Mouse (Mus musculus) neural tube, embryonic 14.5 days (tissue): ENCODE measurements around the gene 5730507C01Rik. TPM values are rescaled to one million over a fixed set of nuclear protein-coding genes. Genes with fewer than 3 reads are reported as not detected.
"Not testable (repeated sequence)": the region's sequence is repeated elsewhere in the genome, so short reads cannot be mapped to it uniquely, and the experiment has no call there.

Experiments
- ATAC-seq: fragments of 200-750 bp; cut with Nextera tagmentation; 2 replicates; pipeline ENCODE4 v1.8.0; 2017; ENCODE audit warnings: low read depth, mild to moderate bottlenecking, moderate TSS enrichment, moderate library complexity
- H3K27ac ChIP-seq: fragments of 300-500 bp; sonication (generic); 2 replicates; pipeline ENCODE4 v1.5.1; 2014; ENCODE audit warnings: low read depth, mild to moderate bottlenecking, control low read depth, low read length, moderate library complexity, mixed read lengths
- H3K27me3 ChIP-seq: fragments of 300-500 bp; sonication (generic); 2 replicates; pipeline ENCODE4 v1.6.1; 2014; ENCODE audit warnings: low read length; ENCODE audit not compliant: control insufficient read depth, insufficient read depth
- H3K36me3 ChIP-seq: fragments of 300-500 bp; sonication (generic); 2 replicates; pipeline ENCODE4 v1.6.1; 2014; ENCODE audit warnings: low read length, mixed read lengths; ENCODE audit not compliant: control insufficient read depth, insufficient read depth
- H3K4me1 ChIP-seq: fragments of 300-500 bp; sonication (generic); 2 replicates; pipeline ENCODE4 v1.6.1; 2014; ENCODE audit warnings: low read length; ENCODE audit not compliant: control insufficient read depth, insufficient read depth
- H3K4me2 ChIP-seq: fragments of 300-500 bp; sonication (generic); 2 replicates; pipeline ENCODE4 v1.6.1; 2014; ENCODE audit warnings: mild to moderate bottlenecking, low read depth, low read length, control low read depth
- H3K4me3 ChIP-seq: fragments of 300-500 bp; sonication (generic); 2 replicates; pipeline ENCODE4 v1.5.1; 2014; ENCODE audit warnings: low read depth, low read length, control low read depth, mixed read lengths
- H3K9ac ChIP-seq: fragments of 300-500 bp; sonication (generic); replicated peaks from 2 replicates; pipeline ENCODE4 v1.6.1; 2014; ENCODE audit warnings: low read depth, mild to moderate bottlenecking, control low read depth, low read length, mixed read lengths
- H3K9me3 ChIP-seq: fragments of 300-500 bp; sonication (generic); 2 replicates; pipeline ENCODE4 v1.6.1; 2016; ENCODE audit warnings: low read length; ENCODE audit not compliant: control insufficient read depth
- WGBS: fragments of 180-500 bp; shearing (Covaris S2); extraction: QIAGEN DNeasy Blood & Tissue Kit; methylation state at CpG from one replicate; pipeline ENCODE4 v1.1.7; 2014; 5-methylcytosine and 5-hydroxymethylcytosine counted together
- polyA plus RNA-seq: library from polyadenylated mRNA; unstranded; fragments of >200 nt; fragmentation: Nextera tagmentation; extraction: Ambion mirVana; gene quantifications from 2 replicates; pipeline ENCODE4 v1.2.1, GENCODE M21; 2014

Gene 5730507C01Rik
- 4.6 and 6.6 TPM in 2 replicates for polyA plus RNA-seq

GRCm38 (mm10) chr12:18514171-18514570, at the start of gene 5730507C01Rik:
TSS of gene 5730507C01Rik (plus strand) at chr12:18514510.
- peak within 1 kb of the TSS; percentile 33 for H3K4me2 ChIP-seq
- peak within 1 kb of the TSS; percentile 35 for H3K4me3 ChIP-seq
- no peaks in the 10 kb centered on the region for H3K36me3 ChIP-seq
- H3K27ac ChIP-seq: no peak within 1 kb of the TSS
- H3K9ac ChIP-seq: peak within 1 kb of the TSS; percentile 41
- 3% methylated on average over 31 of the region's 36 CpGs for WGBS
- no peaks in the 10 kb centered on the region for H3K27me3 ChIP-seq
- peak; percentile 89 for ATAC-seq
- no peaks in the 10 kb centered on the region for H3K4me1 ChIP-seq
- no peaks in the 10 kb centered on the region for H3K9me3 ChIP-seq

GRCm38 (mm10) chr12:18514616-18515015, 306 bp downstream of the 5730507C01Rik start:
- not testable (repeated sequence) for H3K9me3 ChIP-seq, ATAC-seq, H3K4me1 ChIP-seq, H3K36me3 ChIP-seq, H3K27me3 ChIP-seq, H3K27ac ChIP-seq
- Histone ChIP-seq H3K4me3 (peak overlapping the region; percentile 35), H3K9ac (peak overlapping the region; percentile 41), H3K4me2 (peak overlapping the region; percentile 33)
- WGBS: 6% methylated on average over 33 of the region's 52 CpGs

- not testable (repeated sequence) for ATAC-seq
Measured at GRCm38 (mm10) chr12:18515077-18515476, 767 bp downstream of the 5730507C01Rik start.

More at GRCm38 (mm10) chr12:18515077-18515476, 767 bp downstream of the 5730507C01Rik start:
- peak overlapping the region; percentile 35 for H3K4me3 ChIP-seq
- WGBS: 26% methylated on average over 17 of the region's 17 CpGs
- not testable (repeated sequence) for H3K4me1 ChIP-seq, H3K27ac ChIP-seq, H3K36me3 ChIP-seq, H3K9me3 ChIP-seq, H3K27me3 ChIP-seq, H3K9ac ChIP-seq
- peak overlapping the region; percentile 32 for H3K4me2 ChIP-seq
